Mouse (Mus musculus) C2C12 (cell line): ENCODE results near the gene Nfix. TPM values are rescaled to one million over a fixed set of nuclear protein-coding genes. Genes with fewer than 3 reads are reported as not detected.

Source experiments
- H3K27me3 ChIP-seq: one replicate; pipeline ENCODE4 v1.6.1; 2011; ENCODE audit not compliant: control insufficient read depth, insufficient read depth, insufficient read length
- H3K36me3 ChIP-seq: one replicate; pipeline ENCODE4 v1.6.1; 2011; ENCODE audit not compliant: control insufficient read depth, insufficient read depth
- H3K4me3 ChIP-seq: one replicate; pipeline ENCODE4 v1.5.1; 2011; ENCODE audit warnings: mild to moderate bottlenecking, control low read depth; ENCODE audit not compliant: poor library complexity, insufficient read depth, severe bottlenecking
- H3K79me2 ChIP-seq: one replicate; pipeline ENCODE4 v1.6.1; 2011; ENCODE audit not compliant: control insufficient read depth, insufficient read depth
- H3K79me3 ChIP-seq: one replicate; pipeline ENCODE4 v1.6.1; 2011; ENCODE audit warnings: low read depth, control low read depth
- H3ac ChIP-seq: one replicate; pipeline ENCODE3; 2011; ENCODE audit warnings: low read depth; ENCODE audit not compliant: control insufficient read depth, insufficient read length
- CEBPB ChIP-seq: IDR thresholded peaks from one replicate; pipeline ENCODE4 v1.6.1; 2011; ENCODE audit warnings: low read depth, mild to moderate bottlenecking, control low read depth, moderate library complexity
- CTCF ChIP-seq: IDR thresholded peaks from one replicate; pipeline ENCODE4 v1.5.1; 2011; ENCODE audit not compliant: control insufficient read depth, insufficient read depth, insufficient read length
- FOSL1 ChIP-seq: IDR thresholded peaks from one replicate; pipeline ENCODE4 v1.8.0; 2011; ENCODE audit warnings: mild to moderate bottlenecking, low read length; ENCODE audit not compliant: poor library complexity, insufficient read depth, severe bottlenecking
- MAX ChIP-seq: IDR thresholded peaks from one replicate; pipeline ENCODE4 v1.6.1; 2011; ENCODE audit warnings: mild to moderate bottlenecking, control low read depth
- MYOD1 ChIP-seq: IDR thresholded peaks from one replicate; pipeline ENCODE4 v1.6.1; 2011; ENCODE audit warnings: low read depth; ENCODE audit not compliant: control insufficient read depth, insufficient read length
- MYOG ChIP-seq: IDR thresholded peaks from one replicate; pipeline ENCODE4 v1.6.1; 2011; ENCODE audit not compliant: control insufficient read depth, insufficient read length; ENCODE audit errors: extremely low read depth
- USF1 ChIP-seq: IDR thresholded peaks from one replicate; pipeline ENCODE4 v1.6.1; 2011; ENCODE audit warnings: low read depth, mild to moderate bottlenecking, control low read depth, moderate library complexity
- polyA plus RNA-seq: library from polyadenylated mRNA; unstranded; fragments of >200 nt; fragmentation: generic; extraction: Trizol; gene quantifications from one replicate; pipeline ENCODE4 v1.2.1, GENCODE M21; 2012; ENCODE audit warnings: missing spikeins

Nfix gene
- polyA plus RNA-seq, 1 experiment, result 50.7 TPM

DNA sequence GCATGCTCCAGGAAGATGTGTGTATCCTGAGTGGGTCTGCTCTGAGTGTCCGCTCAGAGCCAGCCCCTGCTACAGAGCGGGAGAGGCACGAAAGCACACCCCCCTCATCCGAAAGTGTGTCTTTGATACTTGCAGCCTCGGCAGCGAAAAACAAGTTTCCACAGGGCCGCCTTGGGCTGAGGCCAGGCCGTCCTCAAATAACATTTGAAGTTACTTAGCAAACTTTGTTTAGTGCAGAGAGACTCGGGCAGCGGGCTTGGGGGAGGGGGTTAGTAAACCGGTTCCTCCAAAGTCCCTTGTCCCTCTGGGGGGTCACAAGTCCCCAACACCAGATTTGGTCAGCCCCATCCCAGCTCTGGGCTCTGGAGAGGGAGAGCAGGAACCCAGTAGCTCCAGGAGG, 11.2 kb downstream of the Nfix start:
- TF ChIP-seq MYOD1 (no peak), MYOG (no peak), USF1 (no peak)
- Histone ChIP-seq H3K27me3 (no peaks in the 10 kb centered on the region), H3ac (no peak overlapping the region), H3K4me3 (no peak overlapping the region), H3K79me2 (peaks cover 100% of the 10 kb centered on the region), H3K79me3 (peaks cover 77% of the 10 kb centered on the region), H3K36me3 (no peaks in the 10 kb centered on the region)

DNA sequence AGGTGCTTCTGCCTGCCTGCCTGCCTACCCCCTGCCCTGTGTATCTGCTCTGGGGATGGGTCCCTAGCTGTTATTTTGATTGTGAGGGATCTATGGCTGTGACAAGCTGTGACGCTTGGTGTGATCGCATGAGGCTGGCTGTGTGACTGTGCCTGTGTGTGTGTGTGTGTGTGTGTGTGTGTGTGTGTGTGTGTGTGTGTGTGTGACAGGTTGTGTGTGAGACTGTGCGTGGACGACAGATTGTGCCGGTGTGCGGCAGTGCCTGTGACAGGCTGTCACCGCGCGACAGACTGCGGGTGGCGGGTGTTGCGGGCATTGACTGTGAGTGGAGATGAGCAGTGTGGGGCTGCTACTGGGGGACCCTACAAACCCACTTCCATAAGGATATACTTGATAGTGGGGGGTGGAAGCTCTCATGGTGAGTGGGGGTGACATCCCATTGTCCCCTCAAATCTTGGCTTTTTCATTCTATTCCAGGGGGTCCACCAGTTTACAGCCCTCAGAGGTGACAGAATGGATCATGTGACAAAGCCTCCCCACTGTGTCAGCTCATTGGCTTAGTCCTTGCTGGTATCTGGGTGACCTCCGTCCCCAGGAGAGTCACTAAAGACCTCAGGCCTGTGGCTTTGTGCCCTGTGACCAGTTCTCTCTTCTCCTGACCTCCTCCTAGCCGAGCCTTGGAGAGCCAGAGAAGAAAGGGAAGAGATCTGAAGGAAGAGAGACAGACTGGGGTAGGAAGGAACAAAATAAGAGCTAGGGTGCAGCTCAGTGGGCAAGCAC, 12.4 kb downstream of the Nfix start:
- Histone ChIP-seq H3K79me2 (peaks cover 100% of the 10 kb centered on the region), H3K36me3 (no peaks in the 10 kb centered on the region), H3K27me3 (no peaks in the 10 kb centered on the region), H3ac (no peak overlapping the region), H3K4me3 (no peak overlapping the region), H3K79me3 (peaks cover 80% of the 10 kb centered on the region)
- TF ChIP-seq MYOG, result no peak
- no peak for TF ChIP-seq FOSL1
- TF ChIP-seq MYOD1, result no peak

DNA sequence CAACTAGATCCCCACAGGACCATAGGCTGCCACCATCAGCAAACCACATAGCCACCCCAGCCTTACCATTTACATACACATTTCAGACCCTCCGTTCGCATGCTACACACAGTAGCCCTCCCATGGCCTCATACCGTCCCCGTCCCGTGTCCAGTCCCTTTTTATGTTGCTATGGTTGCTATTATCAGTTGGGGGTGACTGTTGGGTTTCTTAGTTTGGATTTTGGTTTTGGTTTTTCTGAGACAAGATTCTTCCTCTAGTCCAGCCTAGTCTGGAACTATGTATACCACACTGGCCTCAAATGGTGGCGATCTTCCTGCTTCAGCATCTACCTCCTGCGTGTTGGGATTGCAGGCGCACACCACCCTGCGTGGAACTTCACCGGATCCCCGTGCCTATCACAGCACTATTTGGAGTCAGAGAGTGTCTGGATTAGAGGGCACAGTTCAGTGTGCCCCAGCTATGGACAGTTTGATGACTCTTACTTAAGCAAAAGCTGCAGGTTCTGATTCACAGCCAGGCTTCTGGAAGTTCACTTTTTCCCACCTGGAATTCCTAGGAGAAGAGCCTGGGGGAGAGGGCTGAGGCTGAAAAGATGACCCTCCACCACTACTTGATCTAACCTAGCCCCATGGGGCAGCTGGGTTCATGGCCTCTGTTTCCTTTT, 13.2 kb downstream of the Nfix start:
- no peak for TF ChIP-seq CEBPB
- no peak for TF ChIP-seq FOSL1
- no peak for TF ChIP-seq USF1
- no peak for TF ChIP-seq MYOD1
- no peak for TF ChIP-seq CTCF
- no peak for TF ChIP-seq MYOG
- TF ChIP-seq MAX, result no peak
- no peaks in the 10 kb centered on the region for H3K27me3 ChIP-seq
- H3K79me3 ChIP-seq, result peaks cover 80% of the 10 kb centered on the region
- no peaks in the 10 kb centered on the region for H3K36me3 ChIP-seq
- H3ac ChIP-seq, result no peak overlapping the region
- no peak overlapping the region for H3K4me3 ChIP-seq
- peaks cover 100% of the 10 kb centered on the region for H3K79me2 ChIP-seq

DNA sequence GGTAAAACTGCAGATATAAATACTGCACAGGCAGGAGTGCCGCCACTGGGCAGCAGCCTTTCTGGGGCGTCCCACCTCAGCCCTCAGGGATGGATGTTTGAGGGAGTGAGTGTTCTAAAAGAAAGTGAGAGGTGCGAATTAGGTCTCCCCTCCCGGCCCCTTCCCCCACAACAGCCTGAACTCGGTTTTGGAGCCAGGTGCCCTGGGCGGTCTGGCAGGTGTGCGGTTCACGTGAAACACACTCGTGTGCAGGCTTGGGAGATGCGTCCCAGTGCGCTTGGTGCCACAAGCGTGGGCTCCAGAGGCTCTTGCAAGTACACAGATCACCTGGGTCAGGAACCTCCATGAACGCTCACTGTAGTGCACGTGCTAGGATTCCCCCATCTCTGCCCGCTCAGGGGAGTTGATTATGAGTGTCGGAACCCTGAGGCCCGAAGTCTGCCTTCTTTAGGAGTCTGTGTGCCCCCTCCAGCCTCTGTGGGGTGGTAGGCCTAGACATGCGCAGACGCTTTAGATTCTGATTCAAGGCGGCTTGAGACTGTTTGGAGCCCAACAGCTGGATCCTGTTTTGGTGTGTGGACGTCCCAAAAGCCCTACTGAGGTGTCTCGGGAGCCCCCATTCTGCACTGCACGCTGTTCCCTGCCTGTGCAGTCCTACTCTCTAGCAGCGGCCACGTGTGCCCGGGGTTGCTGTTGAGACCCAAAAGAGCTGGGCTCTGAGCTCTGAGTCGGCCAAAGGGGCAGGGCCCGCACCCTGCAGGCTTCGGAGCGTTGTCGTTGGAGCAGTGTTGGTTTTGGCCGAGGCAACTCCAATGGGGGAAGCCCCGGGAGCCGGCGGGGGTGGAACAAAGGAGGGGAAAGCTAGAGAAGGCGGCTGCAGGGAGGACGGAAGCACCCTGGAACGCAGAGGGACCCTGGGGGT, 14.1 kb downstream of the Nfix start:
- H3K27me3 ChIP-seq, result no peaks in the 10 kb centered on the region
- H3ac ChIP-seq, result no peak overlapping the region
- H3K79me2 ChIP-seq, result peaks cover 100% of the 10 kb centered on the region
- TF ChIP-seq MAX (no peak), FOSL1 (no peak), MYOD1 (no peak), MYOG (no peak)
- H3K79me3 ChIP-seq, result peaks cover 80% of the 10 kb centered on the region
- H3K36me3 ChIP-seq, result no peaks in the 10 kb centered on the region
- no peak overlapping the region for H3K4me3 ChIP-seq

DNA sequence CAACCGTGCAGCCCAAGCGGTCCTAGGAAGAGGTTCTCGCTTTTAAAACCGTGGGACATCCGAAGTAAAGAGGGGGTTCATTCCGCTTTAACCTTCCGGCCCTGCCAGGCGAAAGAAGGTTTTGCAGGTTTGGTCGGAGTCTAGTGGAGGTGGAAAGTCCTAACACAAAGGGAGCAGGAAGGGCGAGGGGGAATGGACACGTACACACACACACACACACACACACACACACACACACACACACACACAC, 14.7 kb downstream of the Nfix start:
- Histone ChIP-seq H3K79me2 (peaks cover 100% of the 10 kb centered on the region), H3K27me3 (no peaks in the 10 kb centered on the region), H3K4me3 (no peak overlapping the region), H3K79me3 (peaks cover 77% of the 10 kb centered on the region), H3K36me3 (no peaks in the 10 kb centered on the region), H3ac (no peak overlapping the region)
- no peak for TF ChIP-seq CTCF
- no peak for TF ChIP-seq MYOD1
- TF ChIP-seq FOSL1, result no peak
- no peak for TF ChIP-seq MAX
- TF ChIP-seq MYOG, result no peak
- no peak for TF ChIP-seq USF1
- no peak for TF ChIP-seq CEBPB
